Mouse (Mus musculus) forebrain, embryonic 16.5 days (tissue): ENCODE data around the gene 1700001P01Rik. TPM values are rescaled to one million over a fixed set of nuclear protein-coding genes. Genes with fewer than 3 reads are reported as not detected.
A peak's percentile ranks its signal among the peaks of the same experiment; 100 is the strongest.

Source experiments
- ATAC-seq: fragments of 200-750 bp; cut with Nextera tagmentation; 2 replicates; pipeline ENCODE4 v1.8.0; 2017; ENCODE audit warnings: mild to moderate bottlenecking, moderate library complexity
- H3K27ac ChIP-seq: fragments of 300-500 bp; sonication (generic); 2 replicates; pipeline ENCODE4 v1.5.1; 2014; ENCODE audit warnings: low read length, control low read depth
- H3K27me3 ChIP-seq: fragments of 300-500 bp; sonication (generic); replicated peaks from 2 replicates; pipeline ENCODE4 v1.6.1; 2014; ENCODE audit warnings: low read length; ENCODE audit not compliant: control insufficient read depth, insufficient read depth
- H3K36me3 ChIP-seq: fragments of 300-500 bp; sonication (generic); 2 replicates; pipeline ENCODE4 v1.6.1; 2014; ENCODE audit not compliant: control insufficient read depth, insufficient read depth
- H3K4me1 ChIP-seq: fragments of 300-500 bp; sonication (generic); replicated peaks from 2 replicates; pipeline ENCODE4 v1.6.1; 2014; ENCODE audit warnings: low read length; ENCODE audit not compliant: control insufficient read depth, insufficient read depth
- H3K4me2 ChIP-seq: fragments of 300-500 bp; sonication (generic); 2 replicates; pipeline ENCODE4 v1.6.1; 2014; ENCODE audit warnings: mild to moderate bottlenecking, low read length, control low read depth
- H3K4me3 ChIP-seq: fragments of 300-500 bp; sonication (generic); replicated peaks from 2 replicates; pipeline ENCODE4 v1.5.1; 2014; ENCODE audit warnings: mild to moderate bottlenecking, low read length, control low read depth
- H3K9ac ChIP-seq: fragments of 300-500 bp; sonication (generic); replicated peaks from 2 replicates; pipeline ENCODE4 v1.6.1; 2014; ENCODE audit warnings: low read depth, low read length, control low read depth
- H3K9me3 ChIP-seq: fragments of 300-500 bp; sonication (generic); 2 replicates; pipeline ENCODE4 v1.6.1; 2016; ENCODE audit warnings: low read length; ENCODE audit not compliant: control insufficient read depth
- WGBS: fragments of 180-500 bp; shearing (Covaris S2); extraction: QIAGEN DNeasy Blood & Tissue Kit; methylation state at CpG from one replicate; pipeline ENCODE4 v1.1.7; 2014; 5-methylcytosine and 5-hydroxymethylcytosine counted together
- polyA plus RNA-seq: library from polyadenylated mRNA; unstranded; fragments of >200 nt; fragmentation: Nextera tagmentation; extraction: Ambion mirVana; gene quantifications from 2 replicates; pipeline ENCODE4 v1.2.1, GENCODE M21; 2015

Gene 1700001P01Rik
- polyA plus RNA-seq, 1 experiment from 2014 or later, result 0.85 TPM

GRCm38 (mm10) chr11:97805662-97806612, 30.2 kb upstream of the 1700001P01Rik start:
- peak overlapping the region; percentile 40; the same call in 1 of the 2 replicates for H3K4me2 ChIP-seq
- no peaks in the 10 kb centered on the region for H3K27me3 ChIP-seq
- H3K27ac ChIP-seq, result peak overlapping the region; percentile 78
- peak overlapping the region; percentile 34 for H3K9ac ChIP-seq
- WGBS, result 31% methylated on average over 15 of the region's 15 CpGs
- no peak overlapping the region for H3K4me3 ChIP-seq
- H3K36me3 ChIP-seq, result peaks cover 3% of the 10 kb centered on the region; the same call in 1 of the 2 replicates
- H3K9me3 ChIP-seq, result no peaks in the 10 kb centered on the region
- H3K4me1 ChIP-seq, result peaks cover 80% of the 10 kb centered on the region
- 0 out of 2 replicates have a peak, but pooled peaks have one; percentile 29 for ATAC-seq

GRCm38 (mm10) chr11:97804841-97805661, 29.3 kb upstream of the 1700001P01Rik start:
- peaks cover 3% of the 10 kb centered on the region; the same call in 1 of the 2 replicates for H3K36me3 ChIP-seq
- peaks cover 76% of the 10 kb centered on the region for H3K4me1 ChIP-seq
- H3K9ac ChIP-seq, result peak overlapping the region; percentile 26
- H3K4me2 ChIP-seq, result peak overlapping the region; percentile 40
- peak overlapping the region; percentile 78 for H3K27ac ChIP-seq
- H3K4me3 ChIP-seq, result 0 out of 2 replicates have a peak overlapping the region, but pooled peaks have one; percentile 13
- 10% methylated on average over 9 of the region's 9 CpGs for WGBS
- H3K27me3 ChIP-seq, result no peaks in the 10 kb centered on the region
- H3K9me3 ChIP-seq, result no peaks in the 10 kb centered on the region
- peak; percentile 28 for ATAC-seq

- H3K27ac ChIP-seq, result no peak overlapping the region
- no peak overlapping the region for H3K4me3 ChIP-seq
- 90% methylated on average over 5 of the region's 5 CpGs for WGBS
- H3K4me2 ChIP-seq, result no peak overlapping the region
- no peak for ATAC-seq
- H3K9ac ChIP-seq, result no peak overlapping the region
- H3K36me3 ChIP-seq, result peaks cover 3% of the 10 kb centered on the region; the same call in 1 of the 2 replicates
- H3K27me3 ChIP-seq, result no peaks in the 10 kb centered on the region
- H3K4me1 ChIP-seq, result peaks cover 69% of the 10 kb centered on the region
- H3K9me3 ChIP-seq, result no peaks in the 10 kb centered on the region
These were observed 28.1 kb upstream of the 1700001P01Rik start for GRCm38 (mm10) chr11:97803847-97804246.

GRCm38 (mm10) chr11:97802495-97802894, 26.8 kb upstream of the 1700001P01Rik start:
- H3K27me3 ChIP-seq, result no peaks in the 10 kb centered on the region
- H3K4me2 ChIP-seq, result peak overlapping the region; percentile 60; the same call in 1 of the 2 replicates
- no peaks in the 10 kb centered on the region for H3K9me3 ChIP-seq
- no peak overlapping the region for H3K9ac ChIP-seq
- ATAC-seq, result no peak
- peaks cover 61% of the 10 kb centered on the region for H3K4me1 ChIP-seq
- 17% methylated on average over 6 of the region's 6 CpGs for WGBS
- no peak overlapping the region for H3K27ac ChIP-seq
- H3K36me3 ChIP-seq, result peaks cover 2% of the 10 kb centered on the region; the same call in 1 of the 2 replicates
- H3K4me3 ChIP-seq, result no peak overlapping the region

GRCm38 (mm10) chr11:97802194-97802470, 26.4 kb upstream of the 1700001P01Rik start:
- peaks cover 60% of the 10 kb centered on the region for H3K4me1 ChIP-seq
- H3K27me3 ChIP-seq, result no peaks in the 10 kb centered on the region
- H3K9ac ChIP-seq, result no peak overlapping the region
- no peak overlapping the region; the same call in 1 of the 2 replicates for H3K4me3 ChIP-seq
- no peak overlapping the region for H3K27ac ChIP-seq
- H3K9me3 ChIP-seq, result no peaks in the 10 kb centered on the region
- ATAC-seq, result no peak
- H3K36me3 ChIP-seq, result no peaks in the 10 kb centered on the region
- peak overlapping the region; percentile 60 for H3K4me2 ChIP-seq
- WGBS, result 68% methylated on average over 1 of the region's 1 CpGs

GRCm38 (mm10) chr11:97801409-97802193, 25.9 kb upstream of the 1700001P01Rik start:
- peaks cover 58% of the 10 kb centered on the region for H3K4me1 ChIP-seq
- H3K27ac ChIP-seq, result no peak overlapping the region; the same call in none of the 2 replicates
- H3K4me2 ChIP-seq, result peak overlapping the region; percentile 60
- H3K4me3 ChIP-seq, result peak overlapping the region; percentile 76
- no peaks in the 10 kb centered on the region for H3K36me3 ChIP-seq
- WGBS, result 24% methylated on average over 8 of the region's 8 CpGs
- H3K9ac ChIP-seq, result peak overlapping the region; percentile 85
- no peaks in the 10 kb centered on the region for H3K27me3 ChIP-seq
- ATAC-seq, result no peak
- H3K9me3 ChIP-seq, result no peaks in the 10 kb centered on the region

- peak overlapping the region; percentile 76 for H3K4me3 ChIP-seq
- H3K27ac ChIP-seq, result peak overlapping the region; percentile 96
- H3K27me3 ChIP-seq, result no peaks in the 10 kb centered on the region
- 3% methylated on average over 17 of the region's 17 CpGs for WGBS
- H3K9me3 ChIP-seq, result no peaks in the 10 kb centered on the region
- peak overlapping the region; percentile 85 for H3K9ac ChIP-seq
- H3K4me2 ChIP-seq, result peak overlapping the region; percentile 60
- H3K4me1 ChIP-seq, result peaks cover 50% of the 10 kb centered on the region
- ATAC-seq, result no peak
- no peaks in the 10 kb centered on the region for H3K36me3 ChIP-seq
These were observed 25.1 kb upstream of the 1700001P01Rik start for GRCm38 (mm10) chr11:97800691-97801408.

- peak overlapping the region; percentile 85 for H3K9ac ChIP-seq
- WGBS, result 0% methylated on average over 27 of the region's 43 CpGs
- ATAC-seq, result peak; percentile 64
- H3K9me3 ChIP-seq, result no peaks in the 10 kb centered on the region
- H3K4me3 ChIP-seq, result peak overlapping the region; percentile 76
- no peaks in the 10 kb centered on the region for H3K27me3 ChIP-seq
- H3K27ac ChIP-seq, result peak overlapping the region; percentile 96
- H3K4me2 ChIP-seq, result peak overlapping the region; percentile 60
- no peaks in the 10 kb centered on the region for H3K36me3 ChIP-seq
- H3K4me1 ChIP-seq, result peaks cover 43% of the 10 kb centered on the region
These were observed 24.4 kb upstream of the 1700001P01Rik start for GRCm38 (mm10) chr11:97799994-97800690.
